Mouse (Mus musculus) liver, embryonic 11.5 days (tissue): ENCODE measurements around the gene Commd6. TPM values are rescaled to one million over a fixed set of nuclear protein-coding genes. Genes with fewer than 3 reads are reported as not detected.

Experiments
- ATAC-seq: fragments of 200-750 bp; cut with Nextera tagmentation; replicated peaks from 2 replicates; pipeline ENCODE4 v1.8.0; 2017; ENCODE audit warnings: moderate number of reproducible peaks, mild to moderate bottlenecking, moderate TSS enrichment, moderate library complexity; ENCODE audit not compliant: low FRiP score
- DNase-seq: peaks from one replicate; pipeline ENCODE4 v3.0.0-alpha.2; 2017; ENCODE audit warnings: low spot score
- H3K27ac ChIP-seq: fragments of 300-500 bp; sonication (generic); 2 replicates; pipeline ENCODE4 v1.5.1; 2014; ENCODE audit warnings: mild to moderate bottlenecking, low read depth, low read length, control low read depth
- H3K27me3 ChIP-seq: fragments of 300-500 bp; sonication (generic); replicated peaks from 2 replicates; pipeline ENCODE4 v1.6.1; 2014; ENCODE audit warnings: low read length, mixed read lengths; ENCODE audit not compliant: control insufficient read depth, insufficient read depth
- H3K36me3 ChIP-seq: fragments of 300-500 bp; sonication (generic); 2 replicates; pipeline ENCODE4 v1.6.1; 2014; ENCODE audit warnings: mild to moderate bottlenecking, low read length, moderate library complexity, mixed read lengths; ENCODE audit not compliant: control insufficient read depth, insufficient read depth
- H3K4me1 ChIP-seq: fragments of 300-500 bp; sonication (generic); replicated peaks from 2 replicates; pipeline ENCODE4 v1.6.1; 2014; ENCODE audit warnings: low read length, mixed read lengths; ENCODE audit not compliant: control insufficient read depth, insufficient read depth
- H3K4me2 ChIP-seq: fragments of 300-500 bp; sonication (generic); 2 replicates; pipeline ENCODE4 v1.6.1; 2014; ENCODE audit warnings: mild to moderate bottlenecking, control low read depth, moderate library complexity
- H3K4me3 ChIP-seq: fragments of 300-500 bp; sonication (generic); 2 replicates; pipeline ENCODE4 v1.5.1; 2014; ENCODE audit warnings: low read depth, low read length, control low read depth
- H3K9ac ChIP-seq: fragments of 300-500 bp; sonication (generic); 2 replicates; pipeline ENCODE4 v1.6.1; 2014; ENCODE audit warnings: low read depth, low read length, control low read depth
- H3K9me3 ChIP-seq: fragments of 300-500 bp; sonication (generic); 2 replicates; pipeline ENCODE4 v1.6.1; 2016; ENCODE audit warnings: low read length, inconsistent platforms, mixed read lengths; ENCODE audit not compliant: control insufficient read depth
- WGBS: fragments of 180-500 bp; shearing (Covaris S2); extraction: QIAGEN DNeasy Blood & Tissue Kit; methylation state at CpG from one replicate; pipeline ENCODE4 v1.1.7; 2014; 5-methylcytosine and 5-hydroxymethylcytosine counted together
- polyA plus RNA-seq: library from polyadenylated mRNA; unstranded; fragments of >200 nt; fragmentation: Nextera tagmentation; extraction: Ambion mirVana; gene quantifications from 2 replicates; pipeline ENCODE4 v1.2.1, GENCODE M21; 2014

Commd6 gene
- polyA plus RNA-seq, 1 experiment from 2014 or later, result 83.5 TPM

DNA sequence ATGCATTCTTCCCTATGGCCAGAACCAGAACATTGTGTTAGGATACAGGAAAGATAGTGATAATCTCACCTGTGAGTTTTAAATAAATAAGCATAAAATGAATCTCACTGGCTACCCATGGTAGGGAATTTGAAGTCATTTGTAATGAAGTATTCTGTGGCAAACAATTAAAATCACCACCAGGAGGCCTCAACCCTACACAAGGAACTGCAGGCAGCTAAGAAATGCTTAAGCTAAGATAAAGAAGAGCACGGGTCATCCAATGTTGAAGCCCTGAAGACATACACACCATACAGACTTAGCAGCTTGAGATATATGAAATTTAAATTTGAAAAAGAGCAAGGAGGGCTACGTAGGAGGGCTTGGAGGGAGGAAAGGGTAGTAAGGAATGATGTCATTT lies 34.6 kb downstream of the Commd6 start:
- WGBS, result 58% methylated on average over 2 of the region's 2 CpGs
- no peak for ATAC-seq
- Histone ChIP-seq H3K9me3 (no peaks in the 10 kb centered on the region), H3K9ac (no peak overlapping the region), H3K4me3 (no peak overlapping the region), H3K4me2 (no peak overlapping the region), H3K36me3 (no peaks in the 10 kb centered on the region), H3K4me1 (no peaks in the 10 kb centered on the region; the same call in 1 of the 2 replicates), H3K27ac (no peak overlapping the region), H3K27me3 (peaks cover 15% of the 10 kb centered on the region)
- DNase-seq, result no peak

DNA sequence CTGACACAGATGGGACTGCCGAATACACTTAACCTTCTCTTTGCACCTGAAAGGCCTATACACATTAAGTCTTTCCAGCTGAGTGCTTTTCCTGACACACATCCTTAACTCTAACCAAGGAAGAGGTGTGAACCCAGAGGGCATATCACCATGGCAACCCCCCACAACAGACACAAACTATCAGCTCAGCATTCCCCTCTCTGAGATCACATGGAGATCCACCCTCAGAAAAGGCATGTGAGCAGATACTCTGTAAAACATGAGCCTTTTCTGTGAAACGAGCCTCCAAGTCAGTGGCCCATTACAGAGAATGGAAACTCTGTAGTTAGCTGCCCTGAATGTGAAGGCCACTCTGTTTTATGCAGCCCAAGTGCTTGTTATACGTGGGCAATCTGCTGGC lies 37.6 kb downstream of the Commd6 start:
- H3K4me1 ChIP-seq, result no peaks in the 10 kb centered on the region; the same call in 1 of the 2 replicates
- no peaks in the 10 kb centered on the region for H3K36me3 ChIP-seq
- peaks cover 6% of the 10 kb centered on the region for H3K27me3 ChIP-seq
- ATAC-seq (no peak), DNase-seq (no peak)
- 65% methylated on average over 3 of the region's 3 CpGs for whole genome bisulfite sequencing
- H3K4me3 ChIP-seq, result no peak overlapping the region
- H3K9ac ChIP-seq, result no peak overlapping the region
- no peaks in the 10 kb centered on the region for H3K9me3 ChIP-seq
- no peak overlapping the region for H3K27ac ChIP-seq
- no peak overlapping the region for H3K4me2 ChIP-seq

DNA sequence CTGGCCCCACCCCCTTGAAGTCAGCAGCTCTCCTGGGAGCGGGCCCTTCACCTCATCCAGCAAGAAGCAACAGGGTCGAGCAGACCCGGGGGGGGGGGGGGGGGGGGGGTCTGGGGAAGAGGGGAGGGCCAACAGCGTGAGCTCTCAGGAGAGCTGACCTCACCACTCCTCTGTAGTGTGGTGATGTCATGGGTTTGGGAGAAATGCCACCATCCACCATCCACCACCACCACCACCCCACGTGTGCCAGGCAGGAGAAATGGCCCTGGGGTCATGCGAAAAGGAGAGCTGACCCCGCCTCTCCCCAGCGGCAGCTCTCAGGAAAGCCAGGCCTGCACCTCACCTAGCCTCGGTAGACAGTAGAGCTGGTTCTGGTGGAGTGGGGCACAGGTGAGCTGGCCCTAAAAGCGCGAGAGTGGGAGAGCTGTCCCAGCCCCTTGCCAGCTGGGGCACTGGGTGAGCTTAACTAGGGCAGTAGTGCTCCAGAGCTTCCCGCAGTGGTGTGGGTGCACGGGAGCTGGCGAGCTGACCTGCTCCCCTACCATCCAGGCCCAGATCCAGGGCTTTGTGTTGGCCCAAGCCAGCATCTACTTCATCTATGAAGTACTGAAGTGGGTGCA lies 43.3 kb downstream of the Commd6 start:
- H3K27ac ChIP-seq, result no peak overlapping the region
- no peak; the same call in 1 of the 2 replicates for ATAC-seq
- no peaks in the 10 kb centered on the region for H3K9me3 ChIP-seq
- H3K27me3 ChIP-seq, result no peaks in the 10 kb centered on the region
- no peaks in the 10 kb centered on the region for H3K4me1 ChIP-seq
- H3K9ac ChIP-seq, result no peak overlapping the region
- no peaks in the 10 kb centered on the region for H3K36me3 ChIP-seq
- H3K4me3 ChIP-seq, result no peak overlapping the region
- H3K4me2 ChIP-seq, result no peak overlapping the region
- 88% methylated on average over 11 of the region's 14 CpGs for WGBS
- no peak for DNase-seq

DNA sequence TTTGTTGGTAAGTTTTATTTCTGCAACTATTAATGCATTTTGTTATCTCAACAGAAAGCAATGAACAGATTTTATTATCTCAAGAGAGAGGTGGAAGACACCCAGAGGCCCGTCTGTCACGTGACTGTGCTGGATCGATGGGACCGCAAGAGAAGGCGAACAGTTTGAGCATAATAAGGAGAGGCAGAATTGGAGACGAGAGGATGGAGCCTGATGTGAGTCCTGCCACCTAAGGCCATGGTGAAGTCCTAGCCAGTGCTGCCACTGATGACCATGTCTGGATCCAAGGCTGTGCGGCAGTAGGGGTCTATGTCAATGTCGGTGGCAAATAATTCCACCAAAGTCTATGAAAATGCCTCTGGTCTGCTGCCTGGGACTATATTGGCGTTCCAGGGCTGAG lies 43.8 kb downstream of the Commd6 start:
- ATAC-seq (no peak; the same call in 1 of the 2 replicates), DNase-seq (no peak)
- Histone ChIP-seq H3K4me2 (no peak overlapping the region), H3K36me3 (no peaks in the 10 kb centered on the region), H3K9ac (no peak overlapping the region), H3K4me1 (no peaks in the 10 kb centered on the region), H3K27me3 (no peaks in the 10 kb centered on the region), H3K4me3 (no peak overlapping the region), H3K27ac (no peak overlapping the region), H3K9me3 (no peaks in the 10 kb centered on the region)
- WGBS, result 89% methylated on average over 9 of the region's 9 CpGs

DNA sequence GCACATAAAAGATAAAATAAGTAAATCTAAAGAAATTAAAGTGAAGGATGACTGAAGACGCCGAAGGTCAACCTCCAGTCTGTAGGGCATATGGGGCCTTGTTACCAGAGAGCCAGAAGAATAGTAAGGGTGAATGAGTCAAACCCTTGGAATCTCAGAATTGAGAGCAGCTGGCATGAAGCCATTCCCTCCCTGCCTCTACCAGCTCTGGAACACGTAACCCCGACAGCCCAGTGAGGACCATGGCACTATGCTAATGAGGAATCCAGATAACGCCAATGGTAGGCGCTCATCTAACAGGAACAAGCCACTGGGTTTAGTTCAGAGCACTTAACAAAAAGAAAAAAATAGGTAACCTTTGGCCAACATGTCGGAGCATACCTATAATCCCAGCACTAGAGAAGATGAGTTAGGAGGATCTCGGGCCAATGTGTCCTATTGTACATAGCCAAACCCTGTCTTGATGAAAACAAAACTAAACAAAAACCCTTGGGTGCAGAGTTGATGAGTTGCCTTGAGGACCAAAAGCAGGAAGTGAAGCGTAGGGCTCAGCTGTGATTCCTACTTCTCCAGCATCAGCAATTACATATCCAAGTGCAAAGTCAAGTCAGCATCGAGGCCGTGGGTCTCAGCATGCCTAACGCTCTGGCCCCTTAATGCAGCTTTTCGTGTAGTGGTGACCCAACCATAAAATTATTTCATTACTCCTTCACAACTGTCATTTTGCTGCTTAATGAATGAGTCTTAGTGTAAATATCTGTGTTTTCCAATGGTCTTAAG lies 45.0 kb downstream of the Commd6 start:
- DNase-seq (no peak), ATAC-seq (no peak)
- Histone ChIP-seq H3K27ac (no peak overlapping the region), H3K4me3 (no peak overlapping the region), H3K36me3 (no peaks in the 10 kb centered on the region), H3K9ac (no peak overlapping the region), H3K27me3 (no peaks in the 10 kb centered on the region), H3K9me3 (no peaks in the 10 kb centered on the region), H3K4me2 (no peak overlapping the region), H3K4me1 (no peaks in the 10 kb centered on the region)
- WGBS, result 89% methylated on average over 13 of the region's 13 CpGs

DNA sequence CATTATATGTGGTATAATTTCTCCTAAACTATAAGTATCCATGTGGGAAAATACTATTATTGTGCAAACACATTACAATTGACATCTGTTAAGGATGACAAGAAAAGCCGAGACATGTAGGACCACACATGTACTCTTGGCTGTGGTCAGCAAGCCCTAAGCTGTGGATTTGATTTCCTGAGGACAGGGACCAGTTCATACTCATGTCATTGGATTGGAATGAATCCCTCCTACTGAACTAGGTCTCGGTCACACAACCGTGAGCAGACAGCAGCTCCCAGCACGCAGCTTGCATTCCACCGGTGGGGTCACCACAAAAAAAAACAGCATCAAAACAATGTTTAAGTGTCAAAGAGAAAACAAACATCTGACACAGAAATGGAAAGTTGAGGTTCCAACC lies 46.5 kb downstream of the Commd6 start:
- no peaks in the 10 kb centered on the region for H3K27me3 ChIP-seq
- WGBS, result 88% methylated on average over 5 of the region's 5 CpGs
- no peak for ATAC-seq
- no peak overlapping the region for H3K4me2 ChIP-seq
- no peak for DNase-seq
- H3K4me1 ChIP-seq, result no peaks in the 10 kb centered on the region
- no peaks in the 10 kb centered on the region for H3K36me3 ChIP-seq
- H3K9ac ChIP-seq, result no peak overlapping the region
- no peak overlapping the region for H3K27ac ChIP-seq
- H3K9me3 ChIP-seq, result no peaks in the 10 kb centered on the region
- no peak overlapping the region for H3K4me3 ChIP-seq

DNA sequence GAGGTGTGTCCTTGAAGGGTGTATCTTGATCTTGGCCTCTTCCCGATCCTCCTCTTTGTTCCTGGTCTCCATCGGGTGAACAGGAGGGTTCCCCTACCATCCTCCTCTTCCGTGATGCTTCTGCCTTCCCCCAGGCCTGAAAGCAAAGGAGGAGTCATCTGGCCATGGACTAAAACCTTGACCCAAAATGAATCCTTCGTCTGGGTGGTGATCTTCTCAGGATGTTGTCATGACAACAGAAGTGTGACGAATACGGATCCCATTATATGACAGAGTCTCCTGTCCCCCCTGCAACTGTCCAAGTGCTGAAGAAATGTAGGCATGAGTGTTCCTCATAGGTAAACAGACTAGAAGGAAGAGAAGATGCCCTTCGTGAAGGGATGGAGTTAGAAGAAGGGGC lies 47.1 kb downstream of the Commd6 start:
- Histone ChIP-seq H3K4me3 (no peak overlapping the region), H3K4me2 (no peak overlapping the region), H3K9me3 (no peaks in the 10 kb centered on the region), H3K9ac (no peak overlapping the region), H3K4me1 (no peaks in the 10 kb centered on the region), H3K27ac (no peak overlapping the region), H3K27me3 (no peaks in the 10 kb centered on the region), H3K36me3 (no peaks in the 10 kb centered on the region)
- DNase-seq, result no peak
- ATAC-seq, result no peak
- WGBS, result 80% methylated on average over 7 of the region's 7 CpGs

DNA sequence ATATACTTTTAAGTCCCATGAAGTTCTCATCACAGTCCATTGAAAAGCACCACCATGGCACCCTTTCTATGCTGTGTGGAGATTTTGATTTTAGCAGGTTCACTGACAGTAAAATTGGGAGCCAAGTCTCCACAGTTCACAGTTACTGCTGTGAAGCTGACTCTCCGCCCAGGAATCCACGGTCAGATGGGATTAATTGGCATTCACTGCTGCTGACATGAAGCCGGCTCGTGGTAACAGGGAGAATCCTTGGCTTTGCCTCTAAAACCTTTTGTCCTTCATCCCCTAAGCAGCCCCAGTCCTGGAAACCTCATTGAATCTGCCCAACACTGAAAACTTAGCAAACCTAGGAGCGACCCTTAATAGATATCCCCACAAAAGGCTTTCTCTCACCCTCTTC lies 49.4 kb downstream of the Commd6 start:
- WGBS, result 85% methylated on average over 5 of the region's 5 CpGs
- DNase-seq, result no peak

More for the DNA sequence above, 49.4 kb downstream of the Commd6 start:
- no peak overlapping the region for H3K27ac ChIP-seq
- H3K9me3 ChIP-seq, result no peaks in the 10 kb centered on the region
- no peak overlapping the region for H3K4me3 ChIP-seq
- no peaks in the 10 kb centered on the region for H3K4me1 ChIP-seq
- no peak for ATAC-seq
- H3K4me2 ChIP-seq, result no peak overlapping the region
- no peak overlapping the region for H3K9ac ChIP-seq
- no peaks in the 10 kb centered on the region for H3K27me3 ChIP-seq
- no peaks in the 10 kb centered on the region for H3K36me3 ChIP-seq
